Mouse (Mus musculus) E14TG2a.4 (cell line): ENCODE data around the gene Mef2d.

Experiments
- CTCF ChIP-seq: conservative IDR thresholded peaks from 2 replicates; pipeline ENCODE4 v1.5.1; 2014; ENCODE audit warnings: low read length
- NANOG ChIP-seq: IDR thresholded peaks from 2 replicates; pipeline ENCODE4 v1.6.1; 2014; ENCODE audit warnings: borderline replicate concordance, low read length, mixed read lengths

- TF ChIP-seq CTCF (no peak), NANOG (no peak)
Measured at GRCm38 (mm10) chr3:88208226-88208720, 66.1 kb downstream of the Mef2d start.
